Mouse (Mus musculus) kidney, embryonic 16.5 days (tissue): ENCODE results near the gene Lgals7. TPM values are rescaled to one million over a fixed set of nuclear protein-coding genes. Genes with fewer than 3 reads are reported as not detected.
"Not testable (repeated sequence)": the region's sequence is repeated elsewhere in the genome, so short reads cannot be mapped to it uniquely, and the experiment has no call there.

Source experiments
- ATAC-seq: fragments of 200-750 bp; cut with Nextera tagmentation; 2 replicates; pipeline ENCODE4 v1.8.0; 2017; ENCODE audit warnings: moderate TSS enrichment; ENCODE audit not compliant: low FRiP score, low TSS enrichment
- H3K27ac ChIP-seq: fragments of 300-500 bp; sonication (generic); 2 replicates; pipeline ENCODE4 v1.5.1; 2014; ENCODE audit warnings: low read length
- H3K27me3 ChIP-seq: fragments of 300-500 bp; sonication (generic); 2 replicates; pipeline ENCODE4 v1.6.1; 2014; ENCODE audit warnings: low read length, control low read depth, mixed read lengths; ENCODE audit not compliant: insufficient read depth
- H3K36me3 ChIP-seq: fragments of 300-500 bp; sonication (generic); 2 replicates; pipeline ENCODE4 v1.6.1; 2014; ENCODE audit warnings: low read length, control low read depth, mixed read lengths; ENCODE audit not compliant: insufficient read depth
- H3K4me1 ChIP-seq: fragments of 300-500 bp; sonication (generic); 2 replicates; pipeline ENCODE4 v1.6.1; 2014; ENCODE audit warnings: low read length, control low read depth, mixed read lengths; ENCODE audit not compliant: insufficient read depth
- H3K4me2 ChIP-seq: fragments of 300-500 bp; sonication (generic); replicated peaks from 2 replicates; pipeline ENCODE4 v1.6.1; 2014; ENCODE audit warnings: low read depth, low read length
- H3K4me3 ChIP-seq: fragments of 300-500 bp; sonication (generic); 2 replicates; pipeline ENCODE4 v1.5.1; 2014; ENCODE audit warnings: mild to moderate bottlenecking, low read length
- H3K9ac ChIP-seq: fragments of 300-500 bp; sonication (generic); replicated peaks from 2 replicates; pipeline ENCODE4 v1.6.1; 2014; ENCODE audit warnings: low read length
- H3K9me3 ChIP-seq: fragments of 300-500 bp; sonication (generic); 2 replicates; pipeline ENCODE4 v1.6.1; 2016; ENCODE audit warnings: low read length, control low read depth
- WGBS: fragments of 180-500 bp; shearing (Covaris S2); extraction: QIAGEN DNeasy Blood & Tissue Kit; methylation state at CpG from one replicate; pipeline ENCODE4 v1.1.7; 2014; 5-methylcytosine and 5-hydroxymethylcytosine counted together
- polyA plus RNA-seq: library from polyadenylated mRNA; unstranded; fragments of >200 nt; fragmentation: Nextera tagmentation; extraction: Ambion mirVana; gene quantifications from 2 replicates; pipeline ENCODE4 v1.2.1, GENCODE M21; 2015

Gene Lgals7
- polyA plus RNA-seq, 1 experiment from 2014 or later: 1.3 TPM

DNA sequence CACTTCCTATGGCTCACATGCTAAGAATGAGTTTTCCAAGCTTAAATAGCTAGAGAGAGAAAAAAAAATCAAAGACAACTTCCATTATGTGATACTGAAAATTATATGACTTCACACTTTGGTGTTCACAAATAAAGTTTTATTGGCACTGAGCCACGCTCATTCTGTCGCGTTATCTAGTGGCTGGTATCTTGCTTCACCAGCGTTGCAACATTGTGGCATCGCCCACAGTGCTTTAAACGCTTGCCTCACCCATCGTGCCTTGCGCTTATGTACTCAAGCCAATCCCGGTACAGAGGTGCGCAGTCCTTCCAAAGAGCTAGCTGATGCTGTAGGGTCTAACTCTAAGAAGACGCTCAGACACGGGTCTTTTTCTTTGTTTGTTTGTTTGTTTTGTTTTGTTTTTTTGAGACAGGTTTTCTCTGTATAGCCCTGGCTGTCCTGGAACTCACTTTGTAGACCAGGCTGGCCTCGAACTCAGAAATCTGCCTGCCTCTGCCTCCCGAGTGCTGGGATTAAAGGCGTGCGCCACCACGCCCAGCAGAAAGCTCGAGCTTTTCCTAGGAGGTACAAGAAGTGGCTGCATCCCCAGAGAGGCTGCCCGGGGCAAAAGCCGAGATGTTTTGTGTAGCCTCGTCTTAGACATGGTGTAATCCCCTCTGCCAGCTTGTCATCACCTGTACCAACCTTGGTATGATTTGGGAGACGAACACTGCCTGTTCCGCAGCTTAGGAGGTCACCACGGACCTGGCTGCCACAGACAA, 7.4 kb downstream of the Lgals7 start:
- 85% methylated on average over 24 of the region's 24 CpGs for WGBS
- Histone ChIP-seq H3K4me1 (no peaks in the 10 kb centered on the region), H3K9ac (no peak overlapping the region), H3K36me3 (no peaks in the 10 kb centered on the region), H3K27me3 (no peaks in the 10 kb centered on the region), H3K4me3 (no peak overlapping the region), H3K9me3 (no peaks in the 10 kb centered on the region), H3K27ac (no peak overlapping the region), H3K4me2 (no peak overlapping the region)
- ATAC-seq: no peak

DNA sequence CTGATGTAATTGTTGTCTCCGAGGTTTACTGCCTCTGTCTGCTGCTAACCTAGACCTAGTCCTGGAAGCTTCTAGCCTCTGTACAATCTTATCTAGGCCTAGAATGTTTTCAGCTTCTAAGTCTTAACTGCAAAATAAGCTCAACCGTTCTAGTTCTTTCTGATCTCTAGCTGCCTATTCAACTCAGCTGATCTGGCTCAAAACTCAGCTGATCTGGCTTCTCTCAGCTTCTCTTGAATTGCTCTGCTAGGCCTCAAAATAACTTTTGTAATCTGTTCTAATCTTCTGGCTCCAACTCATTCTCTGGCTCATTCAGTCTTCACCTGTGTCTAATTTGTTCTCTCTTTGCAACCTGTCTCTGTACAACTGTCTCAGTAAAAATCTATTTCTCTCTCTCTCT, 10.9 kb downstream of the Lgals7 start:
- WGBS: 67% methylated on average over 2 of the region's 2 CpGs
- Histone ChIP-seq H3K9me3 (no peaks in the 10 kb centered on the region), H3K4me3 (no peak overlapping the region), H3K36me3 (no peaks in the 10 kb centered on the region), H3K27ac (no peak overlapping the region), H3K9ac (no peak overlapping the region), H3K27me3 (no peaks in the 10 kb centered on the region), H3K4me2 (no peak overlapping the region), H3K4me1 (no peaks in the 10 kb centered on the region)
- ATAC-seq: no peak

DNA sequence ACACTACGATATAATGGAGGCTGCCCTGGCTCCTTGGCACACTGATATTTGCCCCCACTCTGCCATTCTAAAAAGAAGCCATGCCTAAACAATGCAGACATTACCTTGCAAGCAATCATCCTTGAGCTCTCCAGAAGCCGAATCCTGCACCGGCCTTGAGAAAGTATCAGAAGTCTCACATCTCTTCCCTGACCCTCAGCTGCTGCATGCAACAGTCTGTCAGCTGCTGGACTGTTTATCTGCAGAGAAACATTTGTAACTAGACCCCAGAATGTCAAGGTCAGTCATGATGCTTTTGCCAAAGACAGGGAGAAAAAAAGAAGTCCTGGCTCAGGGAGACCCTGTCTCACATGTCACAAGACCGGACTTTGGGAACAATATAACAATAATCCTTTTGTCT, 12.4 kb downstream of the Lgals7 start:
- H3K36me3 ChIP-seq: no peaks in the 10 kb centered on the region
- H3K27ac ChIP-seq: no peak overlapping the region
- no peak overlapping the region for H3K4me3 ChIP-seq
- H3K4me2 ChIP-seq: no peak overlapping the region
- no peak overlapping the region for H3K9ac ChIP-seq
- peaks cover under 1% of the 10 kb centered on the region for H3K4me1 ChIP-seq
- 65% methylated on average over 4 of the region's 4 CpGs for WGBS
- no peaks in the 10 kb centered on the region for H3K9me3 ChIP-seq
- no peak for ATAC-seq
- no peaks in the 10 kb centered on the region for H3K27me3 ChIP-seq

DNA sequence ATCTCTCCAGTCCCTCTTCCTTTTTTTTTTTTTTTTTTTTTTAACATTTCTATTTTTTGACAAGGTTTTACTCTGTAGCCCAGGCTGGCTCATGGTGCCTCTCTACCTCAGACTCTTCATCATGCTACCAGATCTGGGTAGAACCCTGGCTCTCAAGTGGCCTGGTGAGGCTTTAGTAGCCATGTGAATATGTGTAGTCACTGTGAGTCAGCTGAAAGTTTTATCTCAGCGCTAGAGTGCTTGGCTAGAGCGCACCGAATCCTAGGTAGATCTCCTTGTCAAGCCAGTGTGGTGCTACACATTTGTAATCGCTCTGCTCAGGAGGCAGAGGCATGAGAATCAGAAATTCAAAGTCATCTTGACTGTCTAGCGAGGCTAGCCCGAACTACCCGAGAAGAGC, 13.5 kb downstream of the Lgals7 start:
- H3K27me3 ChIP-seq: no peaks in the 10 kb centered on the region
- H3K4me2 ChIP-seq: no peak overlapping the region
- H3K36me3 ChIP-seq: no peaks in the 10 kb centered on the region
- H3K4me1 ChIP-seq: peaks cover 6% of the 10 kb centered on the region
- H3K27ac ChIP-seq: no peak overlapping the region
- no peak for ATAC-seq
- no peak overlapping the region for H3K9ac ChIP-seq
- 87% methylated on average over 7 of the region's 7 CpGs for WGBS
- no peak overlapping the region for H3K4me3 ChIP-seq
- H3K9me3 ChIP-seq: no peaks in the 10 kb centered on the region

DNA sequence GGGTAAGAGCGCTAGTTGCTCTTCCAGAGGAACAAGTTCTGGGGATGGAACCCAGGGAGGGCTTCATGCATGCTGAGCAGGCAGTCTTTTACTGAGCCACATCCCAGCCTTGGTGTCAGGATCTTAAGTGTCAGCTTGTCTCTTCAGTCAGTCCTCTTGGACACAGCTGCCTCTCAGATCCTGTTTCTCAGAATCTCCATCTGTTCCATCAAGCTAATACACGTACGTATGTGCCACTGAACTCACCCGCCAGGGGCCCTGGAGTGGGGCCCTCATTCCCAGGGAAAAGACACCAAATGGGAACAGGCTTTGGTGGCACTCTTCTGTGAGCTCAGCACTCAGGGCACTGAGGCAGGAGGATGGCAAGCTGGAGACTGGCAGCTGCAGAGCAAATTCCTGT, 14.2 kb downstream of the Lgals7 start:
- no peak overlapping the region for H3K27ac ChIP-seq
- H3K9ac ChIP-seq: no peak overlapping the region
- no peaks in the 10 kb centered on the region for H3K9me3 ChIP-seq
- no peaks in the 10 kb centered on the region for H3K27me3 ChIP-seq
- ATAC-seq: no peak
- no peak overlapping the region for H3K4me3 ChIP-seq
- WGBS: 51% methylated on average over 4 of the region's 4 CpGs
- H3K4me1 ChIP-seq: peaks cover 6% of the 10 kb centered on the region
- H3K36me3 ChIP-seq: no peaks in the 10 kb centered on the region
- no peak overlapping the region for H3K4me2 ChIP-seq

DNA sequence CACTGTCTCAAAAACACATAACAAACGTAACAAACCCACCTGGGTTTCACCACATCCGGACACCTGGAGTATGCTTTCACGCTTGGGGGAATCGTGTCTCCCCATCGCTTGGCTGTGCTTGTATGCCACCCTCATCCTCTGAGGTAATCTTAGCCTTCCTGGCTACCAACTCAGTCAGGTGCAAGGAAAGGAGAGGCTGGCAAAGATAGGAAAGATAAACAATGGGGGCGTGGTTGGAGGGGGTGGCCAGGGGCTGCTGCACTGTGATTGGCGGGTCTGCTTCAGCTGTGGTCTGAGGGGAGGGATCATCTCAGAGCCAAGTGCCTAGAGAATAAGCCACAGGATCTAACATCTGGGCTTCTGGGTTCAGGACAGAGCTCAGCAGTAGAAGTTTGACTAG, 16.0 kb downstream of the Lgals7 start:
- Histone ChIP-seq H3K9me3 (no peaks in the 10 kb centered on the region), H3K27ac (no peak overlapping the region), H3K27me3 (no peaks in the 10 kb centered on the region), H3K36me3 (no peaks in the 10 kb centered on the region), H3K4me1 (peaks cover 6% of the 10 kb centered on the region), H3K4me3 (no peak overlapping the region), H3K9ac (no peak overlapping the region), H3K4me2 (no peak overlapping the region)
- 75% methylated on average over 7 of the region's 7 CpGs for WGBS
- no peak for ATAC-seq

DNA sequence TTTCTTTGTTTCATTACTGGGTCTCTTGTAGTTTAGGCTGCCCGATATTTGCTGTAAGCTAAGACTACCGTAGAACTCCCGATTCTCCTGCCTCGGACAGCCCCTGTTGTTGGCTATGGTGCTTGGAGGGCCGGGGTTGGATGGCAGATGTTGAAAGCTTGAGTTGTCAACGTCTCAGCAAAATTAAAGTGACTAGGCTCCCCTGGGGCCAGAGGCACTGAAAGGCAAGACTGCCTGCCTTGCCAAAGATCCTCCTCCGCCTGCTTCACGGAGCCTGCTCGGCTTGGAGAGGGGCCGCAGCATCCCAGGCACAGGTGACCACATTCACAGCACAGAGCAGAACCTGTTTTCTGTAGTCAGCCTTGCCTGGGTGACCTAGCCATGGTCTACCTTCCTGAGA, 16.9 kb downstream of the Lgals7 start:
- H3K4me3 ChIP-seq: no peak overlapping the region
- peaks cover 6% of the 10 kb centered on the region for H3K4me1 ChIP-seq
- H3K27ac ChIP-seq: no peak overlapping the region
- no peak overlapping the region for H3K9ac ChIP-seq
- 72% methylated on average over 10 of the region's 10 CpGs for WGBS
- H3K9me3 ChIP-seq: no peaks in the 10 kb centered on the region
- ATAC-seq: no peak
- no peak overlapping the region for H3K4me2 ChIP-seq
- H3K36me3 ChIP-seq: no peaks in the 10 kb centered on the region
- no peaks in the 10 kb centered on the region for H3K27me3 ChIP-seq

DNA sequence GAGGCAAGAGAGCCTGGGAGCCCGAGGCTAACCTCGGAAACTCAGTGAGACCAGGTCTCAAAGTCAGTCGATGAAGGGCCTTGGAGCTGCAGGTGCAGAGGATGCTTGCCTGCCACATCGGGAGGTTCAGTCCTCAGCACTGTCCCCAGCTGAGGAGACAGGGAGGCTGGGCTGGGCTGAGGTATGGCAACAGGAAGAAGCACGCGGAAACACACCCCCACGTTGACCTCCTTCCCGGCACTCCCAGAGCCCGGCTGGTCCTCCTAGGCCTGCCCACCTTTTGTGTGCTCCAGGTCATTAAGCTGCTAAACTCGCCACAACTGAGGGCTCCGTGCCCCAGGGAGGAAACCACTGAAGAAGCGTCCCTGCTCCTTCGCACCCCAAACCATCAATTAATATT, 17.5 kb downstream of the Lgals7 start, which contains the start of gene Capn12:
TSS of gene Capn12 (plus strand) at position 224 of the 400 bp plus-strand sequence.
- 25% methylated on average over 13 of the region's 13 CpGs for WGBS
- H3K4me2 ChIP-seq: no peak within 1 kb of the TSS
- peak; percentile 65; the same call in 1 of the 2 replicates for ATAC-seq

DNA sequence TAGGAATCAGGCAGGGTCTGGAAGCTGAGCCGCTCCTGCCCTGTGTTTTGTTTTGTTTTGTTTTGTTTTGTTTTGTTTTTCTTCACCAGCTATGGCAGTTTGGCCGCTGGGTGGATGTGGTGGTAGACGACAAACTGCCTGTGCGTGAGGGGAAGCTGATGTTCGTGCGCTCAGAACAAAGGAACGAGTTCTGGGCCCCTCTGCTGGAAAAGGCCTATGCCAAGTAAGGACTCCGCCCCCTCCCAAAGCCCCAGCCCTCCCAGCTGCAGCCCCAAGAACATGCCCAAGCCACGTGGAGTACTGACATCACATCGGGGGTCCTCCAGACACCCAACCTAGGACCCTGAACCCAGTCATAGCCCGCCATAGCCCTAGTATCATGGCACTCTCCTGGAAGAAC, 19.4 kb downstream of the Lgals7 start:
- Histone ChIP-seq H3K4me1 (peaks cover 6% of the 10 kb centered on the region), H3K9ac (no peak overlapping the region), H3K27ac (no peak overlapping the region), H3K27me3 (peaks cover 10% of the 10 kb centered on the region), H3K36me3 (no peaks in the 10 kb centered on the region), H3K4me3 (no peak overlapping the region), H3K9me3 (no peaks in the 10 kb centered on the region), H3K4me2 (no peak overlapping the region)
- ATAC-seq: no peak
- 74% methylated on average over 11 of the region's 11 CpGs for WGBS

More for the DNA sequence above, 17.5 kb downstream of the Lgals7 start, which contains the start of gene Capn12:
- Histone ChIP-seq H3K4me3 (no peak within 1 kb of the TSS), H3K4me1 (peaks cover 6% of the 10 kb centered on the region), H3K9me3 (no peaks in the 10 kb centered on the region), H3K27me3 (no peaks in the 10 kb centered on the region), H3K36me3 (no peaks in the 10 kb centered on the region), H3K9ac (no peak within 1 kb of the TSS), H3K27ac (no peak within 1 kb of the TSS)

DNA sequence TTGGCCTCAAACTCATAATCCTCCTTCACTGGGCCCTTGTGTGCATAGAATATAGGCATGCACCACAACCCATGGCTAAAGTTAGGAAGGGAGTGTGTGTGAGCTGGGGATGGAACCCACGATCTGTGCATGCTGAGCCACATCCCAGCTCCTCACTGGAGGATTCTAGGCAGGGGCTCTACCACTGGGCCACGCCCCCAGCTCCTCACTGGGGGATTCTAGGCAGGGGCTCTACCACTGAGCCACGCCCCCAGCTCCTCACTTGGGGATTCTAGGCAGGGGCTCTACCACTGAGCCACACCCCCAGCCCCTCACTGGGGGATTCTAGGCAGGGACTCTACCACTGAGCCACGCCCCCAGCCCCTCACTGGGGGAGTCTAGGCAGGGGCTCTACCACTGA, 20.1 kb downstream of the Lgals7 start:
- Histone ChIP-seq H3K27me3 (peaks cover 16% of the 10 kb centered on the region), H3K4me1 (peaks cover 12% of the 10 kb centered on the region)
- H3K9ac ChIP-seq, H3K4me2 ChIP-seq, H3K36me3 ChIP-seq, H3K4me3 ChIP-seq, ATAC-seq, H3K9me3 ChIP-seq, H3K27ac ChIP-seq: not testable (repeated sequence)
- 83% methylated on average over 3 of the region's 4 CpGs for WGBS
